Mouse (Mus musculus) forebrain, embryonic 12.5 days (tissue): ENCODE measurements around the gene Fhod1. TPM values are rescaled to one million over a fixed set of nuclear protein-coding genes. Genes with fewer than 3 reads are reported as not detected.
A peak's percentile ranks its signal among the peaks of the same experiment; 100 is the strongest.

ENCODE experiments used
- ATAC-seq: fragments of 200-750 bp; cut with Nextera tagmentation; 2 replicates; pipeline ENCODE4 v1.8.0; 2017; ENCODE audit warnings: moderate TSS enrichment; ENCODE audit not compliant: low FRiP score
- H3K27ac ChIP-seq: fragments of 300-500 bp; sonication (generic); 2 replicates; pipeline ENCODE4 v1.5.1; 2016; ENCODE audit warnings: mild to moderate bottlenecking
- H3K27me3 ChIP-seq: fragments of 300-500 bp; sonication (generic); 2 replicates; pipeline ENCODE4 v1.6.1; 2016; ENCODE audit warnings: mild to moderate bottlenecking
- H3K36me3 ChIP-seq: fragments of 300-500 bp; sonication (generic); replicated peaks from 2 replicates; pipeline ENCODE4 v1.6.1; 2016; ENCODE audit warnings: mild to moderate bottlenecking
- H3K4me1 ChIP-seq: fragments of 300-500 bp; sonication (generic); 2 replicates; pipeline ENCODE4 v1.6.1; 2016
- H3K4me2 ChIP-seq: fragments of 300-500 bp; sonication (generic); 2 replicates; pipeline ENCODE4 v1.6.1; 2016; ENCODE audit warnings: mild to moderate bottlenecking, moderate library complexity
- H3K4me3 ChIP-seq: fragments of 300-500 bp; sonication (generic); replicated peaks from 2 replicates; pipeline ENCODE4 v1.5.1; 2016; ENCODE audit warnings: mild to moderate bottlenecking
- H3K9ac ChIP-seq: fragments of 300-500 bp; sonication (generic); 2 replicates; pipeline ENCODE4 v1.6.1; 2016; ENCODE audit warnings: mild to moderate bottlenecking
- H3K9me3 ChIP-seq: fragments of 300-500 bp; sonication (generic); 2 replicates; pipeline ENCODE4 v1.6.1; 2016
- WGBS: fragments of 180-500 bp; shearing (Covaris S2); methylation state at CpG from one replicate; pipeline ENCODE4 v1.1.7; 2016; 5-methylcytosine and 5-hydroxymethylcytosine counted together
- polyA plus RNA-seq: library from polyadenylated mRNA; unstranded; fragments of >200 nt; fragmentation: Nextera tagmentation; extraction: Ambion mirVana; gene quantifications from 2 replicates; pipeline ENCODE4 v1.2.1, GENCODE M21; 2016

Gene Fhod1
- polyA plus RNA-seq, 1 experiment from 2014 or later = 1.4 TPM

- no peaks in the 10 kb centered on the region for H3K9me3 ChIP-seq
- no peak for ATAC-seq
- H3K4me3 ChIP-seq = no peak overlapping the region
- WGBS = 87% methylated on average over 8 of the region's 8 CpGs
- no peak overlapping the region for H3K4me2 ChIP-seq
- H3K36me3 ChIP-seq = peaks cover 84% of the 10 kb centered on the region
- no peak overlapping the region for H3K9ac ChIP-seq
- H3K27me3 ChIP-seq = no peaks in the 10 kb centered on the region
- H3K4me1 ChIP-seq = peaks cover 12% of the 10 kb centered on the region
- no peak overlapping the region for H3K27ac ChIP-seq
Observed at GRCm38 (mm10) chr8:105310118-105310517, 37.6 kb downstream of the Fhod1 start.

GRCm38 (mm10) chr8:105309142-105309847 is 38.5 kb downstream of the Fhod1 start:
- Histone ChIP-seq H3K27me3 (no peaks in the 10 kb centered on the region), H3K4me2 (no peak overlapping the region), H3K9ac (no peak overlapping the region), H3K9me3 (no peaks in the 10 kb centered on the region), H3K36me3 (peaks cover 84% of the 10 kb centered on the region), H3K4me3 (no peak overlapping the region), H3K4me1 (peaks cover 20% of the 10 kb centered on the region), H3K27ac (no peak overlapping the region)
- ATAC-seq = no peak
- 84% methylated on average over 15 of the region's 15 CpGs for WGBS

- H3K27ac ChIP-seq = no peak overlapping the region
- no peaks in the 10 kb centered on the region for H3K9me3 ChIP-seq
- ATAC-seq = no peak
- H3K9ac ChIP-seq = no peak overlapping the region
- no peaks in the 10 kb centered on the region for H3K27me3 ChIP-seq
- H3K4me2 ChIP-seq = no peak overlapping the region
- peaks cover 84% of the 10 kb centered on the region for H3K36me3 ChIP-seq
- no peak overlapping the region for H3K4me3 ChIP-seq
- WGBS = 93% methylated on average over 10 of the region's 10 CpGs
- H3K4me1 ChIP-seq = peaks cover 21% of the 10 kb centered on the region
Observed at GRCm38 (mm10) chr8:105308428-105308827, 39.3 kb downstream of the Fhod1 start.

GRCm38 (mm10) chr8:105307670-105308069 is 40.1 kb downstream of the Fhod1 start:
- Histone ChIP-seq H3K9ac (no peak overlapping the region), H3K27ac (no peak overlapping the region), H3K27me3 (no peaks in the 10 kb centered on the region), H3K4me1 (peaks cover 21% of the 10 kb centered on the region), H3K4me2 (no peak overlapping the region), H3K36me3 (peaks cover 82% of the 10 kb centered on the region), H3K9me3 (no peaks in the 10 kb centered on the region), H3K4me3 (no peak overlapping the region)
- no peak for ATAC-seq
- WGBS = 93% methylated on average over 13 of the region's 13 CpGs

GRCm38 (mm10) chr8:105306146-105306691 is 41.5 kb downstream of the Fhod1 start:
- Histone ChIP-seq H3K27ac (no peak overlapping the region), H3K4me1 (peaks cover 21% of the 10 kb centered on the region), H3K4me2 (peak overlapping the region; percentile 45), H3K9me3 (no peaks in the 10 kb centered on the region), H3K9ac (0 out of 2 replicates have a peak overlapping the region, but pooled peaks have one; percentile 29), H3K27me3 (no peaks in the 10 kb centered on the region), H3K4me3 (no peak overlapping the region), H3K36me3 (peaks cover 81% of the 10 kb centered on the region)
- ATAC-seq = peak; percentile 3; the same call in 1 of the 2 replicates
- WGBS = 61% methylated on average over 5 of the region's 5 CpGs

- no peak within 1 kb of the TSS for H3K27ac ChIP-seq
- H3K9ac ChIP-seq = peak within 1 kb of the TSS; percentile 29; the same call in 1 of the 2 replicates
- H3K4me2 ChIP-seq = peak within 1 kb of the TSS; percentile 45
- no peaks in the 10 kb centered on the region for H3K27me3 ChIP-seq
- H3K4me1 ChIP-seq = peaks cover 21% of the 10 kb centered on the region
- 8% methylated on average over 29 of the region's 30 CpGs for WGBS
- H3K4me3 ChIP-seq = peak within 1 kb of the TSS; percentile 17
- H3K9me3 ChIP-seq = no peaks in the 10 kb centered on the region
- peak; percentile 54 for ATAC-seq
- H3K36me3 ChIP-seq = peaks cover 88% of the 10 kb centered on the region
Observed at GRCm38 (mm10) chr8:105305211-105306145, 42.3 kb downstream of the Fhod1 start, which contains the start of gene Elmo3. Gene Elmo3 (plus strand): TSS chr8:105305601.

GRCm38 (mm10) chr8:105304325-105305210 is 43.2 kb downstream of the Fhod1 start:
- no peak overlapping the region for H3K4me3 ChIP-seq
- no peak overlapping the region for H3K4me2 ChIP-seq
- H3K27me3 ChIP-seq = no peaks in the 10 kb centered on the region
- H3K36me3 ChIP-seq = peaks cover 90% of the 10 kb centered on the region
- H3K4me1 ChIP-seq = peaks cover 21% of the 10 kb centered on the region
- H3K27ac ChIP-seq = no peak overlapping the region
- H3K9me3 ChIP-seq = no peaks in the 10 kb centered on the region
- 84% methylated on average over 9 of the region's 9 CpGs for WGBS
- H3K9ac ChIP-seq = no peak overlapping the region
- ATAC-seq = peak; percentile 10; the same call in 1 of the 2 replicates

GRCm38 (mm10) chr8:105303874-105304273 is 43.9 kb downstream of the Fhod1 start:
- Histone ChIP-seq H3K4me2 (no peak overlapping the region), H3K9ac (no peak overlapping the region), H3K9me3 (no peaks in the 10 kb centered on the region), H3K27me3 (no peaks in the 10 kb centered on the region), H3K4me1 (peaks cover 23% of the 10 kb centered on the region), H3K4me3 (no peak overlapping the region), H3K27ac (no peak overlapping the region), H3K36me3 (peaks cover 86% of the 10 kb centered on the region)
- ATAC-seq = no peak
- 86% methylated on average over 9 of the region's 9 CpGs for WGBS

- peaks cover 85% of the 10 kb centered on the region for H3K36me3 ChIP-seq
- no peak overlapping the region for H3K9ac ChIP-seq
- 94% methylated on average over 8 of the region's 8 CpGs for WGBS
- no peak overlapping the region for H3K27ac ChIP-seq
- H3K27me3 ChIP-seq = no peaks in the 10 kb centered on the region
- no peak for ATAC-seq
- H3K4me2 ChIP-seq = no peak overlapping the region
- no peaks in the 10 kb centered on the region for H3K9me3 ChIP-seq
- no peak overlapping the region for H3K4me3 ChIP-seq
- peaks cover 28% of the 10 kb centered on the region for H3K4me1 ChIP-seq
Observed at GRCm38 (mm10) chr8:105303396-105303795, 44.4 kb downstream of the Fhod1 start.

- H3K9ac ChIP-seq = no peak overlapping the region
- no peak for ATAC-seq
- peaks cover 3% of the 10 kb centered on the region for H3K27me3 ChIP-seq
- no peaks in the 10 kb centered on the region for H3K9me3 ChIP-seq
- no peak overlapping the region for H3K4me2 ChIP-seq
- WGBS = 94% methylated on average over 8 of the region's 8 CpGs
- no peak overlapping the region for H3K27ac ChIP-seq
- peaks cover 57% of the 10 kb centered on the region for H3K36me3 ChIP-seq
- peaks cover 27% of the 10 kb centered on the region for H3K4me1 ChIP-seq
- no peak overlapping the region for H3K4me3 ChIP-seq
Observed at GRCm38 (mm10) chr8:105299962-105300361, 47.8 kb downstream of the Fhod1 start.

GRCm38 (mm10) chr8:105298351-105299252 is 49.2 kb downstream of the Fhod1 start:
- Histone ChIP-seq H3K36me3 (peaks cover 44% of the 10 kb centered on the region), H3K4me1 (peaks cover 19% of the 10 kb centered on the region), H3K27me3 (peaks cover 3% of the 10 kb centered on the region), H3K4me2 (peak overlapping the region; percentile 98), H3K9me3 (no peaks in the 10 kb centered on the region), H3K27ac (0 out of 2 replicates have a peak overlapping the region, but pooled peaks have one; percentile 59), H3K9ac (peak overlapping the region; percentile 89), H3K4me3 (peak overlapping the region; percentile 86)
- ATAC-seq = no peak
- WGBS = 69% methylated on average over 18 of the region's 18 CpGs
